Mouse (Mus musculus) liver, adult 2 months (tissue): ENCODE measurements around the gene Sorbs1.

Source experiments
- CTCF ChIP-seq: fragments of 200-500 bp; IDR thresholded peaks from 2 replicates; pipeline ENCODE4 v1.5.1; 2011; ENCODE audit warnings: low read depth, low read length, control low read depth
- POLR2A ChIP-seq: fragments of 200-500 bp; IDR thresholded peaks from 2 replicates; pipeline ENCODE4 v1.6.1; 2011; ENCODE audit warnings: low read length, control low read depth; ENCODE audit not compliant: insufficient read depth; ENCODE audit errors: extremely low read depth

DNA sequence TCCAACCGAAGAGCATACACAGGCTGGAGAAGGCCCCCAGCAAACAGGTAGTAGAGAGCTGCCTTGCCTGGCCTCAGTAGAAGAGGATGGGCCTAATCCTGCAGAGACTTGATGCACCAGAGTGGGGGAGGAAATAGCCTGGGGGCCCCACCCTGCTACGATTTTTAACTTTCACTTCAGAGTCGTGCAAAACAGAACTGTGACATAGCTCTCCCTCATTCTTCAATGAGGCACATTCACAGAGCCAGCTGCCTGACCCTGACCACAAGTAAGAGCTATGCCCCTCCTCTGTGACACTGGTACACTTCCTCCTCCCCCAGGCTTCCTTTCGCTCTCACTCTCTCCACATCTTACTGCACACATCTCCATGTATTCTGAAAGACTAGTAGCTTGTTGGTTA, 256.2 kb downstream of the Sorbs1 start:
- no peak for TF ChIP-seq CTCF
- TF ChIP-seq POLR2A, result no peak
